Mouse (Mus musculus) liver, adult 2 months (tissue): ENCODE measurements around the gene Dusp19.
A peak's percentile ranks its signal among the peaks of the same experiment; 100 is the strongest.

Source experiments
- CTCF ChIP-seq: fragments of 200-500 bp; IDR thresholded peaks from 2 replicates; pipeline ENCODE4 v1.5.1; 2011; ENCODE audit warnings: low read depth, low read length, control low read depth
- POLR2A ChIP-seq: fragments of 200-500 bp; IDR thresholded peaks from 2 replicates; pipeline ENCODE4 v1.6.1; 2011; ENCODE audit warnings: low read length, control low read depth; ENCODE audit not compliant: insufficient read depth; ENCODE audit errors: extremely low read depth

DNA sequence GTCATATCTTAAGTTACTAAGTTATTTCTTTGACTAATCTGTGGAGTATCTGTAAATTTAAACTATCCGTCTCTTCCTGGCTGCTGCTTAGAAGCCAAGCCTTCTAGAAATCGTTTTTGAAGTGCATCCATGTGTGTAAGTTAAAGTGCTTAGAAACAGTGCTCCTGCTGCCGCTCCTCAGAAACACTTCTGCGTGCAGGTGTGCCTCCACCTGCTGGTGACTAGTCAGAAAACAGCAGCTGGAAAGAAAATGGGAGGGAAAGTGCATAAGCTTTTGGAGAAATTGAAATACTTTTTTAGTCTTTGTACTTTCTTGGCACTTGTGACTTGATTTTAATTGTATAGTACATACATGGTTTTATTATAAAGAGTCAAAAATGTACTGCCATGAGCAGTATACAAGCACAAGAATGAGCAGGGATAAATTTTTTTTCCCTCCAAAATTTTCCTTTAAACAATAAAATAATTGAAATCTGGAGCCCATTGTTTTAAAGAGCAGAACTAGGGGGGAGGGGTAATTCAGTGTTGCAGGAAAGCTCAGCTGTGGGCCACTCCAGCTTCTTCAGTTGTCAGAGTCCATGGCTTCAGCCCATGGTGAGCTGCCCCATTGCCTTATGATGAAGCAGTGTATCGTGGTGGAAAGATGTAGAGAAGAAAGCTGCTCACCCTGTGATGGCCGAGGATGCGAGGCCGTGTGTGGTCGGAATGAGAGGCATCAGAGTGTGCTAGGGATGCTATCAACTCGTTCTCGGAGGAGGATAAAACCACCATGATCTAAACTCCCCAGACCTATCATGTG lies 53.2 kb downstream of the Dusp19 start:
- no peak for TF ChIP-seq POLR2A
- peak; percentile 46; the same call in 1 of the 2 replicates for TF ChIP-seq CTCF
